Mouse (Mus musculus) hindbrain, embryonic 14.5 days (tissue): ENCODE measurements around the gene Gm47969. TPM values are rescaled to one million over a fixed set of nuclear protein-coding genes. Genes with fewer than 3 reads are reported as not detected.

Experiments
- ATAC-seq: fragments of 200-750 bp; cut with Nextera tagmentation; 2 replicates; pipeline ENCODE4 v1.8.0; 2017; ENCODE audit warnings: moderate number of reproducible peaks, mild to moderate bottlenecking, moderate TSS enrichment, moderate library complexity; ENCODE audit not compliant: low FRiP score
- DNase-seq: peaks from one replicate; pipeline ENCODE4 v3.0.0-alpha.2; 2015; ENCODE audit warnings: low spot score
- H3K27ac ChIP-seq: fragments of 300-500 bp; sonication (generic); 2 replicates; pipeline ENCODE4 v1.5.1; 2014; ENCODE audit warnings: mild to moderate bottlenecking, moderate library complexity
- H3K27me3 ChIP-seq: fragments of 300-500 bp; sonication (generic); 2 replicates; pipeline ENCODE4 v1.6.1; 2014; ENCODE audit warnings: mild to moderate bottlenecking, low read length, mixed read lengths; ENCODE audit not compliant: control insufficient read depth, insufficient read depth
- H3K36me3 ChIP-seq: fragments of 300-500 bp; sonication (generic); replicated peaks from 2 replicates; pipeline ENCODE4 v1.6.1; 2014; ENCODE audit not compliant: control insufficient read depth, insufficient read depth
- H3K4me1 ChIP-seq: fragments of 300-500 bp; sonication (generic); replicated peaks from 2 replicates; pipeline ENCODE4 v1.6.1; 2014; ENCODE audit warnings: antibody characterized with exemption, low read length, mixed read lengths; ENCODE audit not compliant: control insufficient read depth, insufficient read depth
- H3K4me2 ChIP-seq: fragments of 300-500 bp; sonication (generic); replicated peaks from 2 replicates; pipeline ENCODE4 v1.6.1; 2014; ENCODE audit warnings: mild to moderate bottlenecking, moderate library complexity
- H3K4me3 ChIP-seq: fragments of 300-500 bp; sonication (generic); replicated peaks from 2 replicates; pipeline ENCODE4 v1.5.1; 2014; ENCODE audit warnings: mild to moderate bottlenecking, low read length
- H3K9ac ChIP-seq: fragments of 300-500 bp; sonication (generic); 2 replicates; pipeline ENCODE4 v1.6.1; 2014
- H3K9me3 ChIP-seq: fragments of 300-500 bp; sonication (generic); 2 replicates; pipeline ENCODE4 v1.6.1; 2016; ENCODE audit warnings: low read length; ENCODE audit not compliant: control insufficient read depth
- WGBS: fragments of 180-500 bp; shearing (Covaris S2); extraction: QIAGEN DNeasy Blood & Tissue Kit; methylation state at CpG from one replicate; pipeline ENCODE4 v1.1.7; 2014; 5-methylcytosine and 5-hydroxymethylcytosine counted together
- polyA plus RNA-seq: library from polyadenylated mRNA; unstranded; fragments of >200 nt; fragmentation: Nextera tagmentation; extraction: Ambion mirVana; gene quantifications from 2 replicates; pipeline ENCODE4 v1.2.1, GENCODE M21; 2014

Gene Gm47969
- polyA plus RNA-seq, 1 experiment from 2014 or later: not detected

DNA sequence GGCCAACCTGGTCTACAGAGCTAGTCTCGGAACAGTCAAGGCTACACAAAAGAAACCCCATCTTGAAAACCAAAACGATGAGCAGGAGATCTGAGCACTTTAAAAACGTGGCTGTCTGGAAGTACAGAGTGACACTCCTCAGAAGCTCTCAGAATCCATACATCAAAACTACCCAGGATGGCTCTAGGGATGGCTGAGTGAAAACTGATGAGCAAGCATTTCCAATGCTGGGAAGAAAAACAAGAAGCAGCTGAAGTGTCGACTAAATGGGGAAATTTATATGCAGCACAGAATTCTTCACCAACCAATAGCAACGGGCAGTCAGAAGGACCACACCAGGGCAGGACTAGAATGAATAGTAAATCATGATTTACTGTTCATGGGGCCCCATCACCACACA is 10.2 kb upstream of the Gm47969 start:
- Histone ChIP-seq H3K4me1 (0 out of 2 replicates have a peak, but pooled peaks cover 5% of the 10 kb centered on the region), H3K36me3 (no peaks in the 10 kb centered on the region), H3K27me3 (no peaks in the 10 kb centered on the region), H3K27ac (no peak overlapping the region), H3K9ac (no peak overlapping the region), H3K9me3 (no peaks in the 10 kb centered on the region), H3K4me3 (no peak overlapping the region), H3K4me2 (no peak overlapping the region)
- WGBS: 70% methylated on average over 5 of the region's 5 CpGs
- ATAC-seq: no peak
- no peak for DNase-seq

GRCm38 (mm10) chr1:83036892-83037667 is 7.7 kb upstream of the Gm47969 start:
- peak overlapping the region; percentile 57; the same call in 1 of the 2 replicates for H3K9ac ChIP-seq
- 0 out of 2 replicates have a peak, but pooled peaks cover 5% of the 10 kb centered on the region for H3K4me1 ChIP-seq
- H3K9me3 ChIP-seq: no peaks in the 10 kb centered on the region
- ATAC-seq (no peak), DNase-seq (no peak)
- WGBS: 74% methylated on average over 11 of the region's 11 CpGs
- H3K27me3 ChIP-seq: no peaks in the 10 kb centered on the region
- no peak overlapping the region for H3K4me3 ChIP-seq
- no peaks in the 10 kb centered on the region for H3K36me3 ChIP-seq
- H3K4me2 ChIP-seq: peak overlapping the region; percentile 65; the same call in 1 of the 2 replicates
- no peak overlapping the region for H3K27ac ChIP-seq

DNA sequence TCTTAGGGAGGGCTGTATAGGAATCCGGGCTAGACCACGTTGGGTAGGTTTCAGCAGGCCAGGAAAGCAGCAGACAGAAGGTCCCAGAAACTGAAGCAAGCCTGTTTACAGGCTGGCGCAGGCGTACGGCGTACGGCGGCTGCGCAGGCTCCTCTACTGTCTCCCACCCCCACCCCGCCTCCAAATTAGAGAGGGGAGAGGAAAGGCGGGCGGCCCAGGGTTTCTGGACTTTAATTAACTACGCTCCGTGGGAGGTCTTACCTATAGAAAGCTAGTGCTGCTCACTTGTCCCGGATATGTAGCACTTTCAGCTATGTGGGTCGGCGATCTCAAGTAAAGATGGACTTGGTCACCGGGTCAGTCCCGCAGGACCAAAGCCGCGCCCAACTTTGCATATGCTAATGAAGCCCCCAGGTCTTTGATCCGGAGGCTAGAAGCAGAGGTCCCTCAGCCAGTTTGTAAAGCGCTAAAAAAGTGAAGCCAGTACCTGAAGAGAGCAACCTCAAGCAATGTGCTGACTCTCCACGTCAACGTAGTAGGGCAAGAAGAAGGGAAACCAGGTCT is 6.5 kb upstream of the Gm47969 start, which contains the start of gene Slc19a3:
Gene Slc19a3 (minus strand): TSS at position 340 of the 564 bp plus-strand sequence.
- Histone ChIP-seq H3K9me3 (no peaks in the 10 kb centered on the region), H3K4me2 (peak within 1 kb of the TSS; percentile 65), H3K36me3 (no peaks in the 10 kb centered on the region), H3K4me3 (peak within 1 kb of the TSS; percentile 42), H3K9ac (peak within 1 kb of the TSS; percentile 57), H3K27me3 (no peaks in the 10 kb centered on the region), H3K4me1 (0 out of 2 replicates have a peak, but pooled peaks cover 5% of the 10 kb centered on the region), H3K27ac (no peak within 1 kb of the TSS)
- peak; percentile 92 for ATAC-seq
- WGBS: under 1% methylated on average over 25 of the region's 25 CpGs
- peak; percentile 67 for DNase-seq

- Histone ChIP-seq H3K4me2 (no peak overlapping the region), H3K4me3 (no peak overlapping the region), H3K27ac (no peak overlapping the region), H3K27me3 (no peaks in the 10 kb centered on the region), H3K9me3 (no peaks in the 10 kb centered on the region), H3K4me1 (0 out of 2 replicates have a peak, but pooled peaks cover 5% of the 10 kb centered on the region), H3K9ac (no peak overlapping the region), H3K36me3 (no peaks in the 10 kb centered on the region)
- WGBS: 87% methylated on average over 4 of the region's 4 CpGs
- ATAC-seq (no peak), DNase-seq (no peak)
These were observed 5.7 kb upstream of the Gm47969 start for GRCm38 (mm10) chr1:83039080-83039479.

GRCm38 (mm10) chr1:83042380-83042779 is 2.4 kb upstream of the Gm47969 start, which contains the start of gene Krtap28-10:
Gene Krtap28-10, minus strand, starts transcription at chr1:83042480.
- 95% methylated on average over 2 of the region's 2 CpGs for whole genome bisulfite sequencing
- Histone ChIP-seq H3K4me1 (0 out of 2 replicates have a peak, but pooled peaks cover 5% of the 10 kb centered on the region), H3K9me3 (no peaks in the 10 kb centered on the region), H3K4me3 (no peak within 1 kb of the TSS), H3K27ac (no peak within 1 kb of the TSS), H3K9ac (no peak within 1 kb of the TSS), H3K27me3 (no peaks in the 10 kb centered on the region), H3K36me3 (no peaks in the 10 kb centered on the region), H3K4me2 (no peak within 1 kb of the TSS)
- ATAC-seq (no peak), DNase-seq (no peak)

DNA sequence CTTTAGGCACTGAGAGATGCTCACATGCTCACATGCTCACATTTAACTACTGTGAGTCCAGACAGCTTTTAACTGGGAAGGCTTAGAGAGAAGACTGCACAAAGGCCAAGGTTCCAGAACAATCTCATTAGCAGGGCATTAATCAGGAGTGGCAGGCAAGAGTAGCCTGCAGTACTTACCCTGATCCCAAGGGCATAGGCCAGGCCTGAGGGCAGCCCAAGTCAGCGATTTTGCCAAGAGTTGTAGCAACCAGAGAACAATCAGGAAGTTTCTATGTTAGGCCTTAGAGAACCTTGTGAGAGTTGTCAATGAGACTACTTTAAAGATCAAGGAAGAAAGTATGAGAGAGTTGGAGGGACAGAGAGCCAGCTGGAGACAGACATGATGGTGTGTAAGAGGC is 13.7 kb downstream of the Gm47969 start:
- no peak for ATAC-seq
- 52% methylated on average over 1 of the region's 1 CpGs for WGBS
- H3K4me1 ChIP-seq: no peaks in the 10 kb centered on the region
- H3K27ac ChIP-seq: no peak overlapping the region
- H3K9me3 ChIP-seq: no peaks in the 10 kb centered on the region
- H3K27me3 ChIP-seq: no peaks in the 10 kb centered on the region
- no peak for DNase-seq
- no peak overlapping the region for H3K4me2 ChIP-seq
- H3K36me3 ChIP-seq: no peaks in the 10 kb centered on the region
- H3K4me3 ChIP-seq: no peak overlapping the region
- H3K9ac ChIP-seq: no peak overlapping the region

- no peaks in the 10 kb centered on the region for H3K4me1 ChIP-seq
- H3K9me3 ChIP-seq: no peaks in the 10 kb centered on the region
- no peaks in the 10 kb centered on the region for H3K27me3 ChIP-seq
- DNase-seq (no peak), ATAC-seq (no peak)
- 90% methylated on average over 9 of the region's 9 CpGs for WGBS
- H3K4me3 ChIP-seq: no peak within 1 kb of the TSS
- H3K9ac ChIP-seq: no peak within 1 kb of the TSS
- no peak within 1 kb of the TSS for H3K27ac ChIP-seq
- H3K36me3 ChIP-seq: no peaks in the 10 kb centered on the region
- no peak within 1 kb of the TSS for H3K4me2 ChIP-seq
These were observed 14.5 kb downstream of the Gm47969 start, which contains the start of gene A030005K14Rik for GRCm38 (mm10) chr1:83059278-83059677. Gene A030005K14Rik, minus strand, starts transcription at chr1:83059378.

GRCm38 (mm10) chr1:83060643-83061042 is 15.9 kb downstream of the Gm47969 start, which contains the start of gene Krtap28-13:
Gene Krtap28-13, plus strand, starts transcription at chr1:83060930.
- H3K27me3 ChIP-seq: no peaks in the 10 kb centered on the region
- ATAC-seq: no peak

DNA sequence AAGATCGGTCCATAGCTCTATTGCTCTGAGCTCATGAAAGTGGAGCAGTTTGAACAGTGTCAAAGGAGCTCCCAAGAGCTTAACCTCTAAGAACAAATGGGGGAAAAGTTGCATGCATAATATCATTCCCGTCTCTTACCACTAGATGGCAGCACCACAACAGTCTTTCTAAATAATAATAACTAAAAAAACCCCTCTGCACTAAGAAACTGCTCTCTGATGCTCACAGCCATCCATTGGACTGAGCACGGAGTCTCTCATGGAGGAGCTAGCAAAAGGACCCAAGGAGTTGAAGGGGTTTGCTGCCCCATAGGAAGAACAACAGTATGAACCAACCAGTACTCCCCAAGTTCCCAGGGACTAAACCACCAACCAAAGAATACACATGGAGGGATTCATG is 20.1 kb downstream of the Gm47969 start:
- Histone ChIP-seq H3K4me2 (no peak overlapping the region), H3K9me3 (no peaks in the 10 kb centered on the region), H3K4me1 (no peaks in the 10 kb centered on the region), H3K27me3 (no peaks in the 10 kb centered on the region), H3K36me3 (no peaks in the 10 kb centered on the region), H3K27ac (no peak overlapping the region), H3K4me3 (no peak overlapping the region), H3K9ac (no peak overlapping the region)
- 31% methylated on average over 3 of the region's 3 CpGs for WGBS
- DNase-seq (peak; percentile 65), ATAC-seq (no peak)

More at GRCm38 (mm10) chr1:83060643-83061042, 15.9 kb downstream of the Gm47969 start, which contains the start of gene Krtap28-13:
- no peak within 1 kb of the TSS for H3K27ac ChIP-seq
- H3K4me3 ChIP-seq: no peak within 1 kb of the TSS
- no peak within 1 kb of the TSS for H3K4me2 ChIP-seq
- no peaks in the 10 kb centered on the region for H3K9me3 ChIP-seq
- no peak within 1 kb of the TSS for H3K9ac ChIP-seq
- WGBS: 95% methylated on average over 4 of the region's 4 CpGs
- DNase-seq: no peak
- H3K4me1 ChIP-seq: no peaks in the 10 kb centered on the region
- H3K36me3 ChIP-seq: no peaks in the 10 kb centered on the region
